Mouse (Mus musculus): ENCODE measurements around the gene Sv2b. TPM values are rescaled to one million over a fixed set of nuclear protein-coding genes. Genes with fewer than 3 reads are reported as not detected.

The Sv2b gene
- total RNA-seq, 1 experiment from 2014 or later, result 0.47 TPM

DNA sequence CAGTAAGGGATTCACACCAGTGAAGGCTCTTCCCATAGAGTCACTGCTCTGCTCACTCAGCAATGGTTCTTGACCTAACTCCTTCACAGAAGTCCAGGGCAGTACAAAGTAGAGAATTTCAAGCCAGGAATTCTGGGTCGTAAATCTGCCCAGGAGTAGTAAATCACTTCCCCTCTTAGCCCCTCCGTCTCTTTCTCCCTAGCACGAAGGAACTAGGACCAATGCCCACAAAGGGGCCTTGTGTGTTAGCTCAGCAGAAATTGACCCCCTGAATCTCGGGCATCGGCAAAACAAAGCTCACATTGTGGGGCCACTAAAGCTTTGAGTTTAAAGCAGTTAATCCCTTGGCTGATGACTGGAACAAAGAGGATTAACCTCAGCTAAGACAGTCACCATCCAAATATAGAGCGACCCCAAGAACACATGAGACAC, 12.4 kb downstream of the Sv2b start:
- ATAC-seq (ENCODE audit: extremely low read depth, insufficient number of reproducible peaks, low FRiP score, poor library complexity, severe bottlenecking), result no peak

GRCm38 (mm10) chr7:75295228-75295865, 13.7 kb downstream of the Sv2b start:
- ATAC-seq (ENCODE audit: extremely low read depth, insufficient number of reproducible peaks, low FRiP score, poor library complexity, severe bottlenecking), result no peak

GRCm38 (mm10) chr7:75292246-75292645, 16.8 kb downstream of the Sv2b start:
- ATAC-seq (ENCODE audit: extremely low read depth, insufficient number of reproducible peaks, low FRiP score, poor library complexity, severe bottlenecking), result no peak

GRCm38 (mm10) chr7:75290554-75290953, 18.5 kb downstream of the Sv2b start:
- no peak for ATAC-seq (ENCODE audit: extremely low read depth, insufficient number of reproducible peaks, low FRiP score, poor library complexity, severe bottlenecking)

GRCm38 (mm10) chr7:75287237-75287636, 21.8 kb downstream of the Sv2b start:
- ATAC-seq (ENCODE audit: extremely low read depth, insufficient number of reproducible peaks, low FRiP score, poor library complexity, severe bottlenecking), result no peak

DNA sequence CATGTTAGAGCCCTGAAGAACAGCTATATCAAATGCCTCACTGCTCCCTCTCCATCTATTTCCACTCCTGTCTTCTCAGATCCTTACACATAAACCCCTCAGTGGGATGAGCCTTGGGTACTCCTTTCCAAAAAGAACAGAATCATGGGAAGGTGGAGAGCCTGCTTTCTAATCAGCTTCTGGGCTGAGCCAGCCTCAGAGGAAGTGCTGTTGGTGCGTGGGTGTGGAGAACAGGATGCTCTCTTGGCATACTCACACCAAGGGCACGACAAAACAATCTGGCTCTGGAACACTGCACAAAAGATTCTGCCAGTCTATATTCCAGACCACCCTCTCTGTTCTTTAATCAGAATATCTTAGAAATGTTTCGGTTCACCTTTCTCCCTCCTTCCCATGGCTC, 26.1 kb downstream of the Sv2b start:
- ATAC-seq (ENCODE audit: extremely low read depth, insufficient number of reproducible peaks, low FRiP score, poor library complexity, severe bottlenecking), result no peak

GRCm38 (mm10) chr7:75282080-75282650, 26.9 kb downstream of the Sv2b start:
- ATAC-seq (ENCODE audit: extremely low read depth, insufficient number of reproducible peaks, low FRiP score, poor library complexity, severe bottlenecking), result no peak

GRCm38 (mm10) chr7:75281106-75281505, 28.0 kb downstream of the Sv2b start:
- ATAC-seq (ENCODE audit: extremely low read depth, insufficient number of reproducible peaks, low FRiP score, poor library complexity, severe bottlenecking), result no peak

DNA sequence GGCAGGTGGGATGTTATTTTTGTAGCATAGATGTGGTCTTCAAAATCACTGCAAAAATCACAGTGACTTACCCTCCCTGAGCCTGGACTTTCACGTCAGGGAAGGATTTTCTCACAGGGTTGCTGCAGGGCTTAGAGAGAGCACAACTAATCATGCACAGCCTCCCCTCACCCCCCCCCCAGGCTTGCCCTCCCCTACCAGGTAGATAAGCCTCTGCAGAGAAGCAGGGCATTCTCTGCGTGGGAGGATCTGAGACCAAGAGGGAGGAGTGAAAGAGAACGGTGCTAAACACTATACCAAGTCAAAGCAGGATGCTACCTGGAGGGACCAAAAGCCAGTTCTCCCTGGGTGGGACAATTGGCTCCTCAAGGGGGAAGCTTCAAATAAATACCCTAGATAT, 31.2 kb downstream of the Sv2b start:
- no peak for ATAC-seq (ENCODE audit: extremely low read depth, insufficient number of reproducible peaks, low FRiP score, poor library complexity, severe bottlenecking)

- ATAC-seq (ENCODE audit: extremely low read depth, insufficient number of reproducible peaks, low FRiP score, poor library complexity, severe bottlenecking), result no peak
Measured at GRCm38 (mm10) chr7:75276739-75277138, 32.3 kb downstream of the Sv2b start.

GRCm38 (mm10) chr7:75274518-75274917, 34.5 kb downstream of the Sv2b start:
- ATAC-seq (ENCODE audit: extremely low read depth, insufficient number of reproducible peaks, low FRiP score, poor library complexity, severe bottlenecking), result no peak

DNA sequence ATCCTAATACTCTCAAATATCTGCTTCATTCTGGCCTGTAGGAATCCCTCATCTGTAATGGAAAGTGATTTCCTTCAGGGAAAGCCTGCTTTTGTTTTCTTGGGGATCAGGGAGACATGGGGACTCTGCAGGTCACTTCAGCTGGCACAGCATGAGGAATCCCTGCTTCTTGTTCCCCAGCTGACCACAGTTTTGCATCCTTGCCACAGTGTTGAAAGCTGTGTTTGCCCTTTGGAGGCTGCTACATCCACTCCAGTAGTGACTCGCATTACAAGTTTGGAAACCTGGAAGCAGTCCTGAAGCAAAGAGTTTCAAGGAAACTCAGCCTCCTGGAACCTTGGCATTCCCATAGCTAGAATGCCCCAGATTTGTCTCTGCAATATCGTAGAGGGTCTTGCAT, 35.4 kb downstream of the Sv2b start:
- no peak for ATAC-seq (ENCODE audit: extremely low read depth, insufficient number of reproducible peaks, low FRiP score, poor library complexity, severe bottlenecking)

GRCm38 (mm10) chr7:75271921-75272381, 37.1 kb downstream of the Sv2b start:
- no peak for ATAC-seq (ENCODE audit: extremely low read depth, insufficient number of reproducible peaks, low FRiP score, poor library complexity, severe bottlenecking)

DNA sequence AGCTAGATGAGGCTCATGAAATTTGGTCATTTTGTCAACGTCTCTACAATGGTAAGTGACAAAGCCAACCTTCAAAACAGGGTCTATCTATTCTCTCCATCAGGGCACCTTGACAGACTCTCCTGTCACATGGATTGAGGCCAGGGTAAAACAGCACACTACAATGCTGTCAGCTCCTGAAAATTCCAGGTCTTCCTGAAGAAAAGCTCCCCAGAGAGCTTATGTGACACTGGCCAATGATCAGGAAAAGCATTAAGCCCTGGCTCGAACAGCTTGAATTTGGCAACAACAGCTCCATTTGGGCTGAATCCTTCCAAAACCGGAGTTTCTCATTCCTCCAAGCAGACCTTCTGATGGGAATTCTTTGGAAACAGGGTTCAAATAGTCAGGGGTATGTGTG, 37.8 kb downstream of the Sv2b start:
- no peak for ATAC-seq (ENCODE audit: extremely low read depth, insufficient number of reproducible peaks, low FRiP score, poor library complexity, severe bottlenecking)

- ATAC-seq (ENCODE audit: extremely low read depth, insufficient number of reproducible peaks, low FRiP score, poor library complexity, severe bottlenecking), result no peak
Measured at GRCm38 (mm10) chr7:75267236-75267635, 41.8 kb downstream of the Sv2b start.

GRCm38 (mm10) chr7:75265241-75265640, 43.8 kb downstream of the Sv2b start:
- no peak for ATAC-seq (ENCODE audit: extremely low read depth, insufficient number of reproducible peaks, low FRiP score, poor library complexity, severe bottlenecking)

DNA sequence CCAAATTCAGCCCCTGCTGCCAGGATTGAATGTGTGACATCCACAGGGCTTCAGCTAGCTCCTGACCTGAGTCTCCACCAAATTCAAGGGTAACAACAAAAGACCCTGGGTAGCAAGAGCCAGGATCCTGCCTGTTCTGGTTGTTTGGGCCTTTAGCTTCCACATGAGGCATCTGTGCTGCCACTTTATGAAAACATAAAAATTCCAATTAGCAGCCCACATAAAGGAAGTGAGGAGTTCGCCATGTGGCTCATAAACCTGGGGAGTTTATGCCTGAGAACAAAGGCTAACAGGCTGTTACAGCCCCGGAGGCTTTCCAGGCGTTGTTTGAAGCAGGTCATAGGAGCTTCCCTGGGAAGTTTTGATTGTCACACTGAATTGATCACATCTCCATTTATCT, 49.1 kb downstream of the Sv2b start:
- no peak for ATAC-seq (ENCODE audit: extremely low read depth, insufficient number of reproducible peaks, low FRiP score, poor library complexity, severe bottlenecking)

- no peak for ATAC-seq (ENCODE audit: extremely low read depth, insufficient number of reproducible peaks, low FRiP score, poor library complexity, severe bottlenecking)
Measured at GRCm38 (mm10) chr7:75253611-75254250, 55.3 kb downstream of the Sv2b start.

DNA sequence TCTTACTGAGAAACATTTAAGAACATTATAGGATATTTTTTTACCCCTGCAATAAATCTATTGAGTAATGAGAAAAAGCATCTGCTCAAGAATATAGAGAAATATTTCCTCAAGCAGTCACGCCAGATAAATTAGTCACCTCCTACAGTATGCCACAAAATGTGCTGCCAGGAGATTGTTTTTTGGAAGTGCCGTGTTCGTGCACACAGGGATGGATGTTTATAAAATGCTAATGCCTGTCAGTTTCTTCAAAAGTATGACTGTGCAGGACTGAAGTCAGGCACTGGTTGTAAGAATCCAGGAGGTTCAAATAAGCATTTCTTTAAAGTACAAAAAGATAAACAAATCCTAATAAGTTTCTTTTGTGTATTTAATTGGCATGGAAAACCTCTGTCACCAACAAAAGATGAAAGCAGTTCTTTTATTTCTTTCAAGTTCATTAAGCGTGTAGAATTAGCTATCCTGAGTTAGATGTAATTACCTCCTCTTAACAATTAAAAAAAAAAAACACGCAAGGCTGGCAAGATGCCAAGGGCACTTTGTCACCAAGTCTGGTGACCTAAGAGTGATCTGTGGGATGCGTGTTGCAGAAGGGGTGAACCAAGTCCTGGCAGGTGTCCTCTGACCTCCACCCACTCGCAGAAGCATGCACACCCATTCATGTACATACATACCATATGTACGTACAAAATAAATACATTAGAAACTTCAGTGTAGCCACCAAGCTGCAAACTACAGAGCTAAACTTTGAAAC, 68.1 kb downstream of the Sv2b start:
- ATAC-seq (ENCODE audit: extremely low read depth, insufficient number of reproducible peaks, low FRiP score, poor library complexity, severe bottlenecking), result no peak

- ATAC-seq (ENCODE audit: extremely low read depth, insufficient number of reproducible peaks, low FRiP score, poor library complexity, severe bottlenecking), result no peak
Measured at GRCm38 (mm10) chr7:75236386-75236785, 72.7 kb downstream of the Sv2b start.

Measured in neutrophil, adult 5-6 weeks (primary cell).